Mouse (Mus musculus): ENCODE data around the gene Tnfaip3. TPM values are rescaled to one million over a fixed set of nuclear protein-coding genes. Genes with fewer than 3 reads are reported as not detected.

Gene Tnfaip3
- polyA plus RNA-seq, 1 experiment from 2014 or later = 3.1 TPM

DNA sequence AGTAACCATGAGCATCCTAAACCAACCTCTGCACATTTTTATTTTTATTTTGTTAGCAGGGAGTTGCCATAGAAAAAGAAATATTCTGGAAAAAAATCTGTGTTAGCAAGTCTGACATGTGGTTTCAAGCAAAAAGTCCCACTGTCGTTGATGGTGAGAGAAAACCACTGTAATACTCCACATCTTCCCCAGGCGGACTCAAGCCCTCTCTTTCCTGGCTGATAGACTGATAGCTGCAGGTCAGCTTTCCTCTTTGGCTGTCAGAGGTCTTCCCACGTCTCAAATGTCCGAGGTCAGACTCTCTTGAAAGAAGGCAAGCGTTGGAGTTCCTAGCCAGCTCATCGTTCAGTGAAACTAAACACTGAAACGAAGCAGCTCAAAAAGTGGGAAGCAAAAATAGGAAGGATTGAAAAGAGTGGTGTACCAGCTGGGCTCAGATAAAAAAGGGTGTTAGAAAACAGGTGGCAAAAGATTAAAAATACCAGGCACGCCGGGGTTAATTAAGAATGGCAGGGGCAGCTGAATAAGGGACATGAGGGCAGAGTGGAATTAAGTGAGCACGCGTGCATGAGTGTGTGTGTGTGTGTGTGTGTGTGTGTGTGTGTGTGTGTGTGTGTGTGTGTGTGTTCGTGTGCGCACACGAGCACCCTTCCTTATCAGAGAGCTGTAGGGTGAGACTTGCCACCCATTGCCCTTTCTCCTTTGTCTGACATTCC, 55.5 kb downstream of the Tnfaip3 start:
- H3K36me3 ChIP-seq (ENCODE audit: control insufficient read depth, insufficient read depth, low read length) = no peaks in the 10 kb centered on the region
- H3K4me2 ChIP-seq (ENCODE audit: low read length) = no peak overlapping the region
- no peak overlapping the region for H3K27ac ChIP-seq (replicated peaks; ENCODE audit: low read depth, low read length)
- H3K9ac ChIP-seq (replicated peaks; ENCODE audit: low read length) = no peak overlapping the region
- no peak for ATAC-seq (ENCODE audit: low FRiP score, low TSS enrichment)
- H3K27me3 ChIP-seq (ENCODE audit: control insufficient read depth, insufficient read depth, low read length) = no peaks in the 10 kb centered on the region
- 70% methylated on average over 14 of the region's 14 CpGs for WGBS
- no peaks in the 10 kb centered on the region for H3K9me3 ChIP-seq (ENCODE audit: control insufficient read depth, low read length)
- no peak for DNase-seq
- no peaks in the 10 kb centered on the region for H3K4me1 ChIP-seq (ENCODE audit: control insufficient read depth, insufficient read depth, low read length)
- H3K4me3 ChIP-seq (replicated peaks; ENCODE audit: low read depth, low read length) = no peak overlapping the region

DNA sequence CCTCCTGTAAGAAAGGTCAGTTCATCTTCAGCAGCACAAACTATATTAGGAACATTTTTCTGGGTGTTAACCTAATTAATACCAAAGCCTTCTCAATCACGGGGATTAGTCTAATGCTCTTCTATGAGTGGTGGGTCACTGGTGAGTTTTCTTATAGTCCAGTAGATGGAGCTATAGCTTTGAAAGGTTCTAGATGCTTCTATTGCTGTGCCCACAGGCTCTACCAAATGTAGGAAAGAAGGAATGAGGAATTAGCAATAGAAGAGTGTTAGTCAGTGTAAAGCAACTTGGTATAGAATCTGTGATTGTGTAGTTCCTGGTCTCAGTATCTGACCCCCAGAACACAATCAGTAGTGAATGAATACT, 61.8 kb downstream of the Tnfaip3 start:
- no peaks in the 10 kb centered on the region for H3K36me3 ChIP-seq (ENCODE audit: control insufficient read depth, insufficient read depth, low read length)
- H3K27ac ChIP-seq (replicated peaks; ENCODE audit: low read depth, low read length) = no peak overlapping the region
- DNase-seq (peak; percentile 27), ATAC-seq (ENCODE audit: low FRiP score, low TSS enrichment) (no peak)
- 9% methylated on average over 1 of the region's 1 CpGs for WGBS
- H3K4me1 ChIP-seq (ENCODE audit: control insufficient read depth, insufficient read depth, low read length) = no peaks in the 10 kb centered on the region
- no peak overlapping the region for H3K9ac ChIP-seq (replicated peaks; ENCODE audit: low read length)
- no peak overlapping the region for H3K4me3 ChIP-seq (replicated peaks; ENCODE audit: low read depth, low read length)
- no peak overlapping the region for H3K4me2 ChIP-seq (ENCODE audit: low read length)
- H3K27me3 ChIP-seq (ENCODE audit: control insufficient read depth, insufficient read depth, low read length) = no peaks in the 10 kb centered on the region
- H3K9me3 ChIP-seq (ENCODE audit: control insufficient read depth, low read length) = no peaks in the 10 kb centered on the region

DNA sequence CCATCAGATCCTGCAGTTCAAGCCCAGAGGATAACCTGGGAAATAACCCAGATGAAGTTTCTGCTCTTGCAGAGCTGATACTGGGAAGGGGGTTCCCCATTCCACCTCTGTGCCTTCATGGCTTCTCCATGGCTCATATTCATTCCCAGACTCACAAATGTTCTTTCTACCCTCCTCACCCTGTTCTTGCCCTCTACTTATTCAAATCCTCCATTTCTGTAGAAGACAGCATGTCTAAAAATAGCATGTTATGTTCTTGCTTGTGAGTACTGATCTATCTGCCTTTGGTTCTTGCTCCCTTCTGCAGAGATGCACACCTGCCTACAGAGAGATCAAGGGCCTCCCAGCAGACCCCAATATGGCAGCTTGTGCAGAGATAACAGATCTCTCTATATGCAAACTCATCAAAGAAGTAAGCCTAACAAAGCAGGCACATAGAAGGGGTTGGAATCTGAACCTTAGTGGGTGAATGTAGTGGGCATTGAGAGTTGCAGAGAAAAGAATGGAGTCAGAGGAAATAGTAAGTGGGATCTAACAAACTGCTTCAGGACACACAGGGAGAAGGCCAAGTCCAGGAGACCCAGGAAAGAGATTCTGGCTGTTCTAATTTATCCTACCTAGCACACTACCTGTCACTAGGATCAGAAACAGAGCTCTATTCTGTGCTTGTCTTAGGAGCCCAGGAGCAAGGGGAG, 62.3 kb downstream of the Tnfaip3 start:
- no peak for ATAC-seq (ENCODE audit: low FRiP score, low TSS enrichment)
- H3K9me3 ChIP-seq (ENCODE audit: control insufficient read depth, low read length) = no peaks in the 10 kb centered on the region
- no peak overlapping the region for H3K27ac ChIP-seq (replicated peaks; ENCODE audit: low read depth, low read length)
- H3K9ac ChIP-seq (replicated peaks; ENCODE audit: low read length) = no peak overlapping the region
- H3K4me1 ChIP-seq (ENCODE audit: control insufficient read depth, insufficient read depth, low read length) = no peaks in the 10 kb centered on the region
- no peak overlapping the region for H3K4me2 ChIP-seq (ENCODE audit: low read length)
- H3K36me3 ChIP-seq (ENCODE audit: control insufficient read depth, insufficient read depth, low read length) = no peaks in the 10 kb centered on the region
- no peak overlapping the region for H3K4me3 ChIP-seq (replicated peaks; ENCODE audit: low read depth, low read length)
- H3K27me3 ChIP-seq (ENCODE audit: control insufficient read depth, insufficient read depth, low read length) = no peaks in the 10 kb centered on the region
- no peak for DNase-seq

Other genes with a start within 250 kb of the Tnfaip3 start
- 0.11 and 0.42 TPM in 2 replicates for gene Gm4922, start 228.9 kb downstream of the Tnfaip3 start, polyA plus RNA-seq (2014; fragmentation: Nextera tagmentation; extraction: Ambion mirVana)
- gene Perp, start 170.6 kb downstream of the Tnfaip3 start, polyA plus RNA-seq (2014; fragmentation: Nextera tagmentation; extraction: Ambion mirVana) = 4.1 and 4.3 TPM in 2 replicates

Measured in midbrain, embryonic 14.5 days (tissue).